Mouse (Mus musculus) cerebellum, adult (tissue): ENCODE results near the gene Ubald1.

Experiments
- ATAC-seq: cut with Nextera tagmentation; 2 replicates; pipeline ENCODE4 v1.9.2; 2017; ENCODE audit warnings: mild to moderate bottlenecking, moderate library complexity, mixed read lengths; ENCODE audit not compliant: insufficient number of reproducible peaks, low FRiP score, low TSS enrichment

The Ubald1 gene

GRCm38 (mm10) chr16:4880136-4880825, at the start of gene Ubald1:
Gene Ubald1, minus strand, starts transcription at chr16:4880315.
- peak; percentile 73 for ATAC-seq

DNA sequence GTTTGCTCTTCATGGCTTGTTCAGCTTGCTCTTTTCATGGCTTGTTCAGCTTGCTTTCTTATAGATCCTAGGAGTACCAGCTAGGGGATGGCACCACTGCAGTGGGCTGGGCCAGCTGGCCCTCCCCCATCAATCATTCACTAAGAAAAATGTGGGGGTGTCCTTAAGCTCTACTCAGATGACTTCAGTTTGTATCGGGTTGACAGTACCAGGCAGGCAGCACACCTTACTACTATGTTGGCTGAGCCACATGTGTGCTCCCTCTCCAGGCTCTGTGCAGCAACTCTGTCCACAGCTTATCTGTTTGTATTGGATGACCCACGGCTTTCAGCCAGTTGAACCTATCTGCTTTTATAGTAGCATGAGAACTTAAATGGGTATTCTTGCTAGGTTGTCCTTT, 48.4 kb upstream of the Ubald1 start:
- ATAC-seq = no peak

- no peak for ATAC-seq
These were observed 47.9 kb upstream of the Ubald1 start for GRCm38 (mm10) chr16:4927967-4928366.

DNA sequence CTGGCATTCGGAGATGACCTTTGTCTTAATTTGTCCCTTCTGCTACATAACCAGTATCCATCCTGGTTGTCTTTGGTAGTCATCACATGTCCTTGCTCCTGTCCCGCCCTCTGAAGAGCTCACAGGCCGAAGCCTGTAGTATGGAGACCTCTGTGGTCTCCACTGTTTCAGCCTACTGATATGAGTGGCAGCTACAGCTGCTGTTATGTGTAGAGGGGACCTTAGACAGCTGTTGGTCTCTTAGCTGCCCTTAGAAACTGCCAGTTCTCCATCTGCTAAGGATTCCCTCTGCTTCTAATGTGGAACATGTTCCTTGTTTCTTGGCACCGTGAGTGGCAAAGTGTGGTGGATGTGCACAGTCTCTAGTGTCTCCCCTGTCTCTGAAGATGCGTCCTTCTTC, 43.9 kb upstream of the Ubald1 start:
- ATAC-seq = no peak

DNA sequence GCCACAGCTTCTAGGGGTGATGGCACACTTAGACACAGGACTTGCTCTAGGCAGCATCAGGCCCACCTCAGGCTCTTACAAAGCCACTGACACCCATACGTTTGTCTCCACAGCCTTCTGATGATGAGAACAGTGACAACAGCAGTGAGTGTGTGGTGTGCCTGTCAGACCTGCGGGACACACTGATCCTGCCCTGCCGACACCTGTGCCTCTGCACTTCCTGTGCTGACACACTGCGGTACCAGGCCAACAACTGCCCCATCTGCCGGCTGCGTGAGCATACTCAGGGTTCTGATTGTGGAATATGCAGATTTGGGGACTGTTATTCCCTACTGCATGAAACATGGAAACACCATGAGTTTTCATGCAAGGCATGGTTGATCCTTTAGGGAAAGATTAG, 42.4 kb upstream of the Ubald1 start:
- ATAC-seq = no peak

- ATAC-seq = no peak
These were observed 40.4 kb upstream of the Ubald1 start for GRCm38 (mm10) chr16:4920556-4920955.

DNA sequence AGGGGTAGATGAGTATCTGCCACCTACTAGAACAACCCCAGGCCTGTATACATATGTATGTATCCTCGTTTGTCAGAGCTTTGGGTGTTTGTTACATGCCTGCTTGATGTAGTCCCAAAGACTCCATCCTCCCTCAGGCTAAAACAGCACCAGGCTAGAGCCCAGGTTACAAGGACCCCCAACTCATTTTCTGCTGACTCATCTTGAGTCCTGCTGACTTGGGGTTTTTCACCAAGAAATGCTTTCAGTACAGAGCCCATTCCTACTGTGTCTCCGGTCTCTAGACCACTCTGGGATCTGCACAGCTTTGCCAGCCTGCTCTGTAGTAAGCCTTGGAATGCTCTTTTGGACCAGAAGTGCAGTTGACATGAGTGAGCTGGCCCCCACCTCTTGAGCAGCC, 36.5 kb upstream of the Ubald1 start:
- no peak for ATAC-seq

GRCm38 (mm10) chr16:4915931-4916330, 35.8 kb upstream of the Ubald1 start:
- ATAC-seq = no peak

GRCm38 (mm10) chr16:4913783-4914735, 33.9 kb upstream of the Ubald1 start:
- ATAC-seq = peak; percentile 59

DNA sequence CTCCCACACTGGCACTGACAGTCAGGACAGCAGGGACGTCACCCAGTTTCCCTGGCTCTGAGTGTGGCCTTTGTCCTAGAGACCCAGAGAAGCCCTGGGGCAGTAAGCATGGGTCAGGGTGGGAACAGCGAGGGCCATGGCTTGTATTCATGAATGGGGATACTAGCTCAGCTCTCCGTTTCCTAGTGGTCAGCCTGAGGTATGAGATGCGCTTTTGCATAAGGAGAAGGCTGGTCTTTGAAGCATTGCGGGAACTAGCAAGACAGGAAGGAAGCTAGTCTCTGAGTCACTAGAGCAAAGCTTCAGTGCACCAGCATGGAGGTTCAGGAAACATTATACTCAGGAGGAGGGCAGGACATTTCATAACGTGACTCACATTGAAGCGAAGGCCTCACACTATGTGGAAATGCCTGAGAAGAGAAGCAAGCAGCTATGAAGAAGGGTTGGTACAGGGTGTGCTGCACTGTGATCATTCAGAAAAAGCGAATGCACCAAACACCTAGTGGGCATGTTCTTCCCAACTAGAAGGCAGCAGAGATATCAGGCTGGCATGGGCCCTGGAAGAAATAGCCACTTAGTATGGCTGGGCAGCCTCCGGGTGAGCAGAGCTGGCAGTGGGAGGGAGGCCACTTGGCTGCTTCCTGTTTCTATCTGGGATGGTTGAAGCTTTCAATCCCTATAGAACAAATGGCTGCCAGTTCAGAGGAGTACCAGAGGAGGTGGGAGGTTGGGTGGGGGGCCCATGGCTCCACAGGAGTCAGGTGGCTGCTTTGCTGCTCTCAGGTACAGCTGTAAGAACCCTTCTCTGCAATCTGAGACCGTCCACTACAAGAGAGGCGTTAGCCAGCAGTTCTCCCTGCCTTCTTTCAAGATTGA, 33.0 kb upstream of the Ubald1 start:
- no peak for ATAC-seq

DNA sequence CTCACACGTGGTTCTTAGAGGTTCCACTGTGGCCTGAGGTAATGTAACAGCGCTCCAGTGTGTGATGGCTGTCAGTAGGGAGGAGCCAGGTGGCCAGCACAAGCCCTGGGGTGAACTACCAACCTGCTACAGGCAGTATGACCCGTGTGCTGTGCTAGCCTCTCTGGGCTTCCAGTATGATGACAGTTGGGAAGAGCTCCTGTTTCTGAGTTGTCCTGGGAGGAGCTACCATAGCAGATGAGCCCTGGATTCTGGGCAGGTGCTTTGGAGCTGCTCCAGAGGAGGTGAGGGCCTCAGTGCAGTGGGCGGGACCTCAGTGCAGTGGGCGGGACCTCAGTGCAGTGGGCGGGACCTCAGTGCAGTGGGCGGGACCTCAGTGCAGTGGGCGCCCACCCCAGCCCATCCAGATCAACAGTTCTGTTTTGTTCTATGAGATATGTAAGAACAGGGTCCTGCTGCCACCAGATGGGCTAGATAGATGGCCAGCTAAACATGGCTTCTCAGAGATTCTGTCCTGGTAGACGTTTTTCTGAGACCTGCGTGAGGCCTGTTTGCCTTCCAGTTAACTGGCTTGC, 32.0 kb upstream of the Ubald1 start:
- ATAC-seq = no peak

- ATAC-seq = no peak
These were observed 30.6 kb upstream of the Ubald1 start for GRCm38 (mm10) chr16:4910758-4911157.

- ATAC-seq = no peak
These were observed 29.6 kb upstream of the Ubald1 start for GRCm38 (mm10) chr16:4909745-4910144.

- ATAC-seq = no peak
These were observed 27.9 kb upstream of the Ubald1 start for GRCm38 (mm10) chr16:4907972-4908371.

DNA sequence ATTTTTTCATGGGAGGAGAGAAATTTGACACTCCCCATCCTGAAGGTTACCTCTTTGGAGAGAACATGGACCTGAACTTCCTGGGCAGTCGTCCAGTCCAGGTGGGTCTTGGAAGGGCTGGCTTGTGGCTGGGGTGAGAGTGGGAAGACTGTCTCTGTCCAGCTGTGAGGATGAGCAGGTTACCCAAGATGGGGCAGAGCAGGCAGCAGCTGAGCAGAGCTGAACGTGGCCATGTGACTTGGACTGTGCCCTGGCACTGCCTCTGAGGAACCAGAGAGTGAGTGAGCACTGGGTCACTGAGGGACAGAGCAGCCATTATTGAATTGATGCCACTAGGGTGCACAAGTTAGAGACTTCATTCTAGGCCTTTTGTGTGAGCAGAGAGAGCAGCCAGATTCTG, 27.3 kb upstream of the Ubald1 start:
- ATAC-seq = 0 out of 2 replicates have a peak, but pooled peaks have one; percentile 40

- ATAC-seq = no peak
These were observed 26.4 kb upstream of the Ubald1 start for GRCm38 (mm10) chr16:4906559-4906958.

- ATAC-seq = no peak
These were observed 25.5 kb upstream of the Ubald1 start for GRCm38 (mm10) chr16:4905591-4905990.

DNA sequence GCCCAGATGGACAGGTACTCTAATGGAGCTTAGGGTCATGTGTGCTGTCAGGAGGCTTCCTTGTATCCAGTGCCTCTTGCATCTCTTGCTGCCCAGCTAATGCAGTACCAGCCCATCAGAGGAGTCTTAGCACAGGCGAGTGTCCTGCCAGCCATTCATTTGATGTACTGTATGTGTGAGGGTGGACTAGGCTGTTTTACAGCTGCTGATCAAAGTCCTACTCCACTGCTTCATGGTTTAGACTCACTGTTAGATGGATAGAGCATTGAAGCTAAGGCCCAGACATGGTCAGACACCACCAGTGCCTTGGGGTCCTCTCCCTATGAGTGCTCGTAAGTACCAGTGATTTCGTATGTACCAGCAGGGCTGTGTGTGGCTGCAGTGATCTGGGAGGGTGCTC, 24.8 kb upstream of the Ubald1 start:
- ATAC-seq = no peak

- no peak for ATAC-seq
These were observed 23.5 kb upstream of the Ubald1 start for GRCm38 (mm10) chr16:4903491-4904102.

DNA sequence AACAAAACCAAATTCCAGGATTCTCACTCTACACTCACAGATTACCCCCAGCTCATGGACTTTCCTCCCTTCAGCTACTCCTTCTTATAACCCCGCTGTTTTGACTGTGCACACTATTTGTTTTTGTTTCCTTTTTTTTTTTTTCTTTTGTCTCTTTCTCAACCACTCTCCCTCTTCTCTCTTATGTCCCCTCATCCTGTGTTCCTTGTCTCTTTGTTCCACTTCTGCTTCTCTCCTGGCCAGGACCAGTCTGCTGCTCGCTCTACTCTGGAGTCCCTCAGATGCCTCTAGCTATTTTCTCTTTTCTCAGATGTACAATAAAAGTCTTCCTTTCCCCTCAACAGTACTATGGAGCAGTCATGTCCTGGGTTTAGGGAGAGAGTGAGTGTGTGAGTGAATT, 22.3 kb upstream of the Ubald1 start:
- ATAC-seq = no peak
